Mouse (Mus musculus) myocyte (in vitro differentiated cells): ENCODE results near the gene Gpm6b.

ENCODE experiments used
- E2F4 ChIP-seq: IDR thresholded peaks from one replicate; pipeline ENCODE4 v1.6.1; 2011; ENCODE audit warnings: mild to moderate bottlenecking, control low read depth, moderate library complexity; ENCODE audit not compliant: insufficient read depth
- MAX ChIP-seq: IDR thresholded peaks from one replicate; pipeline ENCODE4 v1.6.1; 2011; ENCODE audit warnings: low read depth, mild to moderate bottlenecking, control low read depth
- MYOG ChIP-seq, 3 experiments: IDR thresholded peaks; one replicate each; pipeline ENCODE4 v1.6.1; 2011; ENCODE audit warnings: control low read depth in 2 of 3, low read depth in 2 of 3, mild to moderate bottlenecking in 2 of 3; ENCODE audit not compliant: insufficient read length in 2 of 3, control insufficient read depth in 1 of 3, insufficient read depth in 1 of 3
- POLR2A ChIP-seq: IDR thresholded peaks from one replicate; pipeline ENCODE4 v1.6.1; 2011; ENCODE audit warnings: low read depth, mild to moderate bottlenecking, control low read depth, moderate library complexity; ENCODE audit not compliant: insufficient read length

- TF ChIP-seq POLR2A (no peak), MAX (no peak), E2F4 (no peak), MYOG (IDR thresholded peaks at IDR 0.05; ENCODE audit: control insufficient read depth in 1 of 3, insufficient read depth in 1 of 3, insufficient read length in 2 of 3, low read depth in 2 of 3) (no peak)
Observed at GRCm38 (mm10) chrX:166344228-166345015, 105.7 kb downstream of the Gpm6b start.
